Mouse (Mus musculus) neural tube, embryonic 11.5 days (tissue): ENCODE results near the gene Zbtb37. TPM values are rescaled to one million over a fixed set of nuclear protein-coding genes. Genes with fewer than 3 reads are reported as not detected.
"Not testable (repeated sequence)": the region's sequence is repeated elsewhere in the genome, so short reads cannot be mapped to it uniquely, and the experiment has no call there.

Source experiments
- ATAC-seq: fragments of 200-750 bp; cut with Nextera tagmentation; 2 replicates; pipeline ENCODE4 v1.8.0; 2017; ENCODE audit warnings: moderate number of reproducible peaks, mild to moderate bottlenecking, moderate TSS enrichment, moderate library complexity; ENCODE audit not compliant: insufficient read depth, low FRiP score, low TSS enrichment
- DNase-seq: peaks from one replicate; pipeline ENCODE4 v3.0.0-alpha.2; 2015; ENCODE audit warnings: low spot score
- H3K27ac ChIP-seq: fragments of 300-500 bp; sonication (generic); 2 replicates; pipeline ENCODE4 v1.5.1; 2014; ENCODE audit warnings: low read depth, mild to moderate bottlenecking, low read length
- H3K27me3 ChIP-seq: fragments of 300-500 bp; sonication (generic); 2 replicates; pipeline ENCODE4 v1.6.1; 2014; ENCODE audit warnings: mild to moderate bottlenecking, low read length, mixed read lengths; ENCODE audit not compliant: control insufficient read depth, insufficient read depth
- H3K36me3 ChIP-seq: fragments of 300-500 bp; sonication (generic); 2 replicates; pipeline ENCODE4 v1.6.1; 2014; ENCODE audit warnings: mild to moderate bottlenecking, low read length, moderate library complexity, mixed read lengths; ENCODE audit not compliant: control insufficient read depth, insufficient read depth
- H3K4me1 ChIP-seq: fragments of 300-500 bp; sonication (generic); 2 replicates; pipeline ENCODE4 v1.6.1; 2014; ENCODE audit warnings: low read length, mixed read lengths; ENCODE audit not compliant: control insufficient read depth, insufficient read depth
- H3K4me2 ChIP-seq: fragments of 300-500 bp; sonication (generic); 2 replicates; pipeline ENCODE4 v1.6.1; 2014; ENCODE audit warnings: low read depth, mild to moderate bottlenecking, moderate library complexity
- H3K4me3 ChIP-seq: fragments of 300-500 bp; sonication (generic); 2 replicates; pipeline ENCODE4 v1.5.1; 2014; ENCODE audit warnings: low read depth, low read length
- H3K9ac ChIP-seq: fragments of 300-500 bp; sonication (generic); 2 replicates; pipeline ENCODE4 v1.6.1; 2014; ENCODE audit warnings: mild to moderate bottlenecking, low read length
- H3K9me3 ChIP-seq: fragments of 300-500 bp; sonication (generic); 2 replicates; pipeline ENCODE4 v1.6.1; 2016; ENCODE audit warnings: low read length; ENCODE audit not compliant: control insufficient read depth
- WGBS: fragments of 180-500 bp; shearing (Covaris S2); extraction: QIAGEN DNeasy Blood & Tissue Kit; methylation state at CpG from one replicate; pipeline ENCODE4 v1.1.7; 2014; 5-methylcytosine and 5-hydroxymethylcytosine counted together
- polyA plus RNA-seq: library from polyadenylated mRNA; unstranded; fragments of >200 nt; fragmentation: Nextera tagmentation; extraction: Ambion mirVana; gene quantifications from 2 replicates; pipeline ENCODE4 v1.2.1, GENCODE M21; 2014

The Zbtb37 gene
- polyA plus RNA-seq, 1 experiment from 2014 or later, result 12.4 TPM

GRCm38 (mm10) chr1:160989395-160989794 lies 45.3 kb downstream of the Zbtb37 start:
- DNase-seq (no peak), ATAC-seq (no peak)
- Histone ChIP-seq H3K36me3 (no peaks in the 10 kb centered on the region), H3K9me3 (no peaks in the 10 kb centered on the region), H3K27me3 (no peaks in the 10 kb centered on the region), H3K4me3 (no peak overlapping the region), H3K9ac (no peak overlapping the region), H3K27ac (no peak overlapping the region), H3K4me1 (no peaks in the 10 kb centered on the region), H3K4me2 (no peak overlapping the region)
- 90% methylated on average over 15 of the region's 15 CpGs for WGBS

DNA sequence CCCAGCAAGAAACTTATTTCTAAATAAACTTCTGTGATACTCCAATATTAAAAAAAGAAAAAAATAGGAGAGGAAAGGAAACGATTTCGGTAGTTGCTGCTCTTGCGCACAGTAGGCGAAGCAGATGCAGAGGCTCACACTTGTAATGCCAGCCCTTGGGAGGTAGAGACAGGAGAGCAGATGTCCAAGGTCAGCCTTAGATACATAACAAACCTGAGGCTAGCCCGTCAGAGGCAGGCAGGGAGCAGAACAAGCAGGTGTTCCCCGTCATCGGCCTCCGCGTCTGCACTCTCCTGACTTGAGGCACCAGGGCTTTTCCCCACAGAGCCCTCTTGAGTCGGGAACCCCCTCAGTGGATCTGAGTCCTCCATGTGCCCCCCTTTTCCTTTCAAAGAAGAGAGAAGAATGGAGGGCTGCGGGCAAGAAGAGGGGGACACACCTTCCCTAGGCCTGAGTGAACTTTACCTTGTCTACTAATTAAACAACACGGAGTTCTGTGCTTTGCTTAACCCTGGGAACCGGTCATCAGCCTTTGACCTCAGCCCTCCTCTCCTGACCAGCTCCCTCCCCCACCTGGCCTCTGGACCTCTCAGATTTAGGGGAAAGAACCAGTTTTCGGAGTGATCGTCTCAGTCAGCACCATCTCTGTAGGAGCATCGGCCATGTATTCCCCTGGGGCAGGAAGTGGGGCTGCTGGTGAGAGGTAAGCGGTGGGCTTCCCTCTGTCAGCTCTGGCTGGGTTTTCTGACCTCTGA lies 47.6 kb downstream of the Zbtb37 start:
- Histone ChIP-seq H3K4me3 (no peak overlapping the region), H3K4me1 (no peaks in the 10 kb centered on the region), H3K9me3 (no peaks in the 10 kb centered on the region), H3K27me3 (no peaks in the 10 kb centered on the region), H3K36me3 (no peaks in the 10 kb centered on the region), H3K4me2 (no peak overlapping the region), H3K9ac (no peak overlapping the region), H3K27ac (no peak overlapping the region)
- no peak for DNase-seq
- 90% methylated on average over 17 of the region's 17 CpGs for WGBS
- no peak for ATAC-seq

- Histone ChIP-seq H3K4me1 (no peaks in the 10 kb centered on the region), H3K9ac (no peak overlapping the region), H3K27ac (no peak overlapping the region), H3K27me3 (no peaks in the 10 kb centered on the region), H3K4me3 (no peak overlapping the region), H3K4me2 (no peak overlapping the region), H3K36me3 (no peaks in the 10 kb centered on the region), H3K9me3 (no peaks in the 10 kb centered on the region)
- DNase-seq (no peak), ATAC-seq (no peak)
- WGBS, result 89% methylated on average over 6 of the region's 6 CpGs
These were observed 49.2 kb downstream of the Zbtb37 start for GRCm38 (mm10) chr1:160985477-160985876.

DNA sequence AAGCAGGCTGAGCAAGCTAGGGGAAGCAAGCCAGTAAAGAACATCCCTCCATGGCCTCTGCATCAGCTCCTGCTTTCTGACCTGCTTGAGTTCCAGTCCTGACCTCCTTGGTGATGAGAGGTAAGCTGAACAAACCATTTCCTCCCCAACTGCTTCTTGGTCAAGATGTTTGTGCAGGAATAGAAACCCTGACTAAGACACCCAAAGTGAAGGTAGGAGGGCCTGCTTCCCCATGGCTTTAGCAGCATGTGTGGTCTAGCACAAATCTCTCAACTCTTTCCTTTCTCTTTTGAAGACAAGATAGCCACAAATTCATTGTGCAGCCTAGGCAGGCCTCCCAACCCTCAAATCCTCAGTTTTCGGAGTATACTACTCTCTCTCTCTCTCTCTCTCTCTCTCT lies 49.9 kb downstream of the Zbtb37 start:
- H3K4me2 ChIP-seq, H3K27ac ChIP-seq, ATAC-seq, H3K4me1 ChIP-seq, H3K9ac ChIP-seq, H3K27me3 ChIP-seq, H3K36me3 ChIP-seq, H3K9me3 ChIP-seq, H3K4me3 ChIP-seq, DNase-seq: not testable (repeated sequence)
- 75% methylated on average over 1 of the region's 1 CpGs for WGBS

- H3K36me3 ChIP-seq, result no peaks in the 10 kb centered on the region
- H3K27ac ChIP-seq, result no peak overlapping the region
- no peak overlapping the region for H3K4me3 ChIP-seq
- no peak for ATAC-seq
- 89% methylated on average over 3 of the region's 3 CpGs for WGBS
- H3K9ac ChIP-seq, result no peak overlapping the region
- H3K4me1 ChIP-seq, result no peaks in the 10 kb centered on the region
- H3K4me2 ChIP-seq, result no peak overlapping the region
- H3K9me3 ChIP-seq, result no peaks in the 10 kb centered on the region
- DNase-seq, result no peak
- H3K27me3 ChIP-seq, result no peaks in the 10 kb centered on the region
These were observed 51.8 kb downstream of the Zbtb37 start for GRCm38 (mm10) chr1:160982887-160983286.

DNA sequence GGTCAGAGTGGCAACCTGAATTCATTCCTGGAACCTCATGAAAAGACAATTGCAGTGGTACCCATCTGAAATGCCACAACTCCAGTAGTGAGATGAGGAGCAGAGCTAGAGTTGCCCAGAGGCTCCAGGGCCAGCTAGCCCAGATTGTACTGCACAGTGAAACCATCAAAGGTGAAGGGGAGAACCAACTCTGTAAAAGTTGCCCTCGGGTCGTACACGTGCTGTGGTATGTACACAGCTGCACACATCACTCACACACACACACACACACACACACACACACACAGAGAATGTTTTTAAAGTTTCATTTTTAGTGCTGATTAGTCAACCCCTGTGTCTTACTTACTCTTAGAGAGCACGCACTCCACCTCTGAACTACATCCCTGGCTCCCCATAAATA lies 53.3 kb downstream of the Zbtb37 start:
- no peak overlapping the region for H3K27ac ChIP-seq
- no peak for ATAC-seq
- no peaks in the 10 kb centered on the region for H3K36me3 ChIP-seq
- DNase-seq, result no peak
- H3K4me2 ChIP-seq, result no peak overlapping the region
- no peaks in the 10 kb centered on the region for H3K27me3 ChIP-seq
- H3K9ac ChIP-seq, result no peak overlapping the region
- H3K4me1 ChIP-seq, result no peaks in the 10 kb centered on the region
- WGBS, result 86% methylated on average over 4 of the region's 4 CpGs
- no peak overlapping the region for H3K4me3 ChIP-seq
- H3K9me3 ChIP-seq, result no peaks in the 10 kb centered on the region

DNA sequence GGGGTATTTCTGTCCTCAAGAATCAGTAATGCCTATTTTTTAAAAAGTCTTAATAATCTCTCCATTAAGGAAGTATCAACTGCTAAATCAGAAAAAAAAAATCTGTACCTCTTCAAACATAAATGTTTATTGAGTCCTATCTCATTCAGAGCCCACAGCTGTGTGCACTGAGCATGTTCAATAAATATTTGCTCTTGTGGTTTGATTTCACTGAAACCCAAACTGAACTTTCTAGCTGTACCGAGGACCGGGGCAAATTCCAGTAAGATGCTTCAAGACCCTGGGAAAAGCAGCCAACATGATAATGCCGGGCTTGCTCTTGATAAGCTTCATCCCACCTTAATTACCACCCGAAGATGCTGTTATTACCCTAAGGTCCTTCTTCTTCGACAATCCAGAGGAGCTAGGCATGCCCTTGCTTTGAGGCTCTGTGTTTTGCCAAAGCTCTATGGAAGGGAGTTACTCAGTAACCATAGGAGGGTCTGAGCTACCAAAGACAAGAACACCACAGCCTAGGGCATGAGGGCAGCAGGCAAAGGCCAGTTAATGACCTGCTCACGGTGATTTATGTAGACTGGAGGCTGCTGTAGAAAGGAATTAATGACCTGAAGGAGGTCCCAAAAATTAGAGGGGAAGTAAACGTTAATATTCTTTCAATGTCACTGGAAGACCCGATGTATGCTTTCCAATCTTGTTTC lies 54.0 kb downstream of the Zbtb37 start:
- Histone ChIP-seq H3K9me3 (no peaks in the 10 kb centered on the region), H3K27ac (no peak overlapping the region), H3K4me3 (no peak overlapping the region), H3K36me3 (no peaks in the 10 kb centered on the region), H3K4me2 (no peak overlapping the region), H3K4me1 (no peaks in the 10 kb centered on the region), H3K27me3 (no peaks in the 10 kb centered on the region), H3K9ac (no peak overlapping the region)
- 82% methylated on average over 8 of the region's 8 CpGs for WGBS
- DNase-seq (no peak), ATAC-seq (no peak)

DNA sequence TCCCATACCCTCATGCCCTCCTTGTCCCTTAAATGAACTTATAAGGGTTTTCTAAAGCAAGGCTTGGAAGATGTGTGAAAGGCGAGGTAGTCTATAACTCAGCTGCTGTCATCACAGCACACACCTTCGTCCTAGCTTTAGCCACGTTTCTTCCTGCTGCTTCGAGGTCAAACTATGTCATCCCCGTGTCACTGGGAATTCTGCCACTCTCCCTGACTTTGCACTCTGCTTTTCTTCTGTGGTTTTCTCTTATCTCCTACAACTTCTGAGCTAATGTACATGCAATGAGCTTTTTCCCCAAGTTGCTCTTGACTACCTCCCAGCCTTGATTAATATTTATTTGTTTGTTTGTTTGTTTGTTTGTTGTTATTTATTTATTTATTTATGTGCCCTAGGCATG lies 54.6 kb downstream of the Zbtb37 start:
- no peaks in the 10 kb centered on the region for H3K9me3 ChIP-seq
- ATAC-seq (no peak), DNase-seq (no peak)
- H3K4me1 ChIP-seq, result no peaks in the 10 kb centered on the region
- H3K4me3 ChIP-seq, result no peak overlapping the region
- H3K9ac ChIP-seq, result no peak overlapping the region
- WGBS, result 83% methylated on average over 5 of the region's 5 CpGs
- H3K4me2 ChIP-seq, result no peak overlapping the region
- H3K36me3 ChIP-seq, result no peaks in the 10 kb centered on the region
- H3K27ac ChIP-seq, result no peak overlapping the region
- no peaks in the 10 kb centered on the region for H3K27me3 ChIP-seq
